Mouse (Mus musculus): ENCODE results near the gene Dhdh.

DNA sequence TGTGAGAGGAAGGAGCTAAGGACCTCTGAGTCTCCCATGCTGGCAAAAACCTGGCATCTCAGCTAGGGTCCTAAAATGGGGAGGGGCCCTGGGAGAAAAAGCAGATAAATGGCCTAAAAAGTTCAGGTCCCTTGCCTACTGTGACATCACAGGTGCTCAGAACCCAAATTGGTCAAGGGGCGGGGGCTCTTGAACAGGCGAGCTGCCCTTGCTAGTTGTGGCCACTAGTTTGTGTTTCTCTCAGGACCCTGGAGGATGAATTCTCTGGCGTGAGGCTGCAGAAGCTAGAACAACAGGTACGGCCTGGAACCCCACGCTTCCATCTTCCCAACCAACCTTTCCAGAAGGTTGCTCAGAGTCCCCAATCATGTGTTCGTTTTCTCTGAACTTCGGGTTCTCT is 25.8 kb upstream of the Dhdh start:
- TF ChIP-seq CTCF (IDR thresholded peaks at IDR 0.05; ENCODE audit: low read depth) = no peak
- TF ChIP-seq EP300 (IDR thresholded peaks at IDR 0.05; ENCODE audit: low read depth) = no peak

All from liver, embryonic 14.5 days (tissue).